Mouse (Mus musculus) bone marrow, adult 2 months (tissue): ENCODE data around the gene Car12. TPM values are rescaled to one million over a fixed set of nuclear protein-coding genes. Genes with fewer than 3 reads are reported as not detected.

Experiments
- H3K27ac ChIP-seq: fragments of 200-500 bp; 2 replicates; pipeline ENCODE4 v1.5.1; 2012; ENCODE audit warnings: low read depth, mild to moderate bottlenecking, control low read depth, inconsistent platforms, low read length; ENCODE audit not compliant: control insufficient read depth, poor library complexity, insufficient read depth
- H3K4me1 ChIP-seq: fragments of 200-500 bp; 2 replicates; pipeline ENCODE4 v1.6.1; 2011; ENCODE audit warnings: low read length; ENCODE audit not compliant: control insufficient read depth, insufficient read depth
- H3K4me3 ChIP-seq: fragments of 200-500 bp; replicated peaks from 2 replicates; pipeline ENCODE3; 2011; ENCODE audit warnings: mild to moderate bottlenecking, low read depth, low read length, control low read depth; ENCODE audit not compliant: control insufficient read depth
- CTCF ChIP-seq: fragments of 200-500 bp; IDR thresholded peaks from 2 replicates; pipeline ENCODE4 v1.5.1; 2011; ENCODE audit warnings: low read length, control low read depth; ENCODE audit not compliant: control insufficient read depth, insufficient read depth
- POLR2A ChIP-seq: fragments of 200-500 bp; IDR thresholded peaks from 2 replicates; pipeline ENCODE4 v1.6.1; 2011; ENCODE audit warnings: low read depth, mild to moderate bottlenecking, control low read depth, low read length, borderline replicate concordance; ENCODE audit not compliant: control insufficient read depth
- WGBS: fragments of 180-500 bp; shearing (Covaris S2); methylation state at CpG from one replicate; pipeline ENCODE4 v1.1.7; 2018; 5-methylcytosine and 5-hydroxymethylcytosine counted together
- polyA plus RNA-seq: library from polyadenylated mRNA; stranded (reverse); fragments of >200 nt; gene quantifications from 2 replicates; pipeline ENCODE4 v1.2.4, GENCODE M21; 2011; ENCODE audit warnings: low replicate concordance; ENCODE audit not compliant: missing spikeins, insufficient read depth, insufficient read length

The Car12 gene
- polyA plus RNA-seq, 1 experiment, result 0.95 TPM

GRCm38 (mm10) chr9:66732791-66733691, 19.6 kb downstream of the Car12 start:
- H3K4me1 ChIP-seq, result no peaks in the 10 kb centered on the region
- H3K4me3 ChIP-seq, result no peak overlapping the region
- no peak for TF ChIP-seq POLR2A
- no peak for TF ChIP-seq CTCF
- 61% methylated on average over 15 of the region's 15 CpGs for WGBS
- no peak overlapping the region for H3K27ac ChIP-seq

GRCm38 (mm10) chr9:66734568-66734967, 21.1 kb downstream of the Car12 start:
- Histone ChIP-seq H3K4me3 (no peak overlapping the region), H3K27ac (no peak overlapping the region), H3K4me1 (no peaks in the 10 kb centered on the region)
- TF ChIP-seq CTCF, result no peak
- TF ChIP-seq POLR2A, result no peak
- 61% methylated on average over 6 of the region's 6 CpGs for WGBS

- no peak overlapping the region for H3K4me3 ChIP-seq
- H3K4me1 ChIP-seq, result no peaks in the 10 kb centered on the region
- TF ChIP-seq POLR2A (no peak), CTCF (no peak)
- no peak overlapping the region for H3K27ac ChIP-seq
- 69% methylated on average over 2 of the region's 2 CpGs for WGBS
Observed at GRCm38 (mm10) chr9:66735122-66735521, 21.6 kb downstream of the Car12 start.

DNA sequence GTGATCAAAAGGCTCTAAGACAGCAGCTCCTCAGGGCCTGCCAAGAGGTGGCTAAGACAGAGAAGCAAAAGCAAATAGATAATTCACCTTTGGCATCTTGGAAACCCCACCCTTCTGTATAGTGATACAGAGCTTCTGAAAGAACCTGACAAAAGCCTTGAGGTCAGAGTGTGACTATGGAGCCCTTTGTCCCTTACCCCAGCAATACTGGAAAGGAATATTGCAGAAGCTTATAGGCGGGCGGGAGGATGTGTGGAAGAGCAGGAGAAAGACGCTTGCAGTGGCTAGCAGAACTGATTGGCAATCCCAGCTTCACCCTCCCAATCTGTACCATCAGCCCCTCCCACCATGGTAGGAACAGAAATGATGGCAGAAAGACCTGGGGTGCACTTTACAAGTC, 22.5 kb downstream of the Car12 start:
- H3K27ac ChIP-seq, result no peak overlapping the region
- H3K4me1 ChIP-seq, result no peaks in the 10 kb centered on the region
- no peak for TF ChIP-seq POLR2A
- no peak for TF ChIP-seq CTCF
- 68% methylated on average over 3 of the region's 3 CpGs for WGBS
- no peak overlapping the region for H3K4me3 ChIP-seq

DNA sequence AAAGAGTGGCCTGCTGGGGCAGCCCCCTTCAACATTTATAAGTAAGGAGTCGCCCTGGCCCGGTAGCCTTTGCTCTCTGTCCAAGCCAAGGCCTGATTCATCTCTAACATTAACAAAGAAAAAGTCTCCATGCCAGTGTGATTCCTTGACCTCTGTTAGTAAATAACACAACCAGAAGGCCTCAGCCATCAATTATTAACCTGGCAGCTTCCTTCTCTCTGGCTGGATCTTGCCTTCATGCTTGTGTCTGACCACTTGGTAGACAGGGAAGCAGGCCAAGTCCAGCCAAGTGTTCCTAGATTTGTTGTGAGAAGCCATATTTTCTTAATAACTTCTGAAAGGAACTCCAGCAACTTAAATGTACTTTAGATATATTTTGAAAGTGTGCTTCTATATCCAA, 23.1 kb downstream of the Car12 start:
- Histone ChIP-seq H3K27ac (no peak overlapping the region), H3K4me3 (no peak overlapping the region), H3K4me1 (no peaks in the 10 kb centered on the region)
- 76% methylated on average over 2 of the region's 2 CpGs for WGBS
- TF ChIP-seq POLR2A (no peak), CTCF (no peak)

DNA sequence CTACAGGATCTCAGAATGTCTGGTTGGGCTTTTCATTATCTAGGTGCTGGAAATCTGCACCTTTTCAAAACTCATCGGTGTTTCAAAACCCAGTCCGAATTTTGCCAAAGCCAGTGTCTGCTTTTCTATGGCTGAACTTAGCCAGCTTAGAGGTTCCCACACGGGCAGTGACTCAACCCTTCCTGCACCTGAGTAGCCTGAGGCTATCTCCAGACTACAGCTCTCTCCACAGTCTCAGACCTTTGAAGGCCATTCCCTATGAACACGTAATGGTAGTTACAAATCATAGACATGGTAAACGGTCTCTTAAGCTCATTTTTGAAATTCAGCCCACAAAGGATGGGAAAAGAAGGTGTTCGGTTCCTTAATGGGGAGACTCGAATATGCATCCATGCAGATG, 26.0 kb downstream of the Car12 start:
- no peaks in the 10 kb centered on the region for H3K4me1 ChIP-seq
- WGBS, result 77% methylated on average over 7 of the region's 7 CpGs
- no peak overlapping the region for H3K27ac ChIP-seq
- no peak for TF ChIP-seq POLR2A
- no peak for TF ChIP-seq CTCF
- H3K4me3 ChIP-seq, result no peak overlapping the region

GRCm38 (mm10) chr9:66744531-66744930, 31.0 kb downstream of the Car12 start:
- WGBS, result 79% methylated on average over 2 of the region's 2 CpGs
- Histone ChIP-seq H3K27ac (no peak overlapping the region), H3K4me3 (no peak overlapping the region), H3K4me1 (no peaks in the 10 kb centered on the region)
- TF ChIP-seq CTCF (no peak), POLR2A (no peak)

DNA sequence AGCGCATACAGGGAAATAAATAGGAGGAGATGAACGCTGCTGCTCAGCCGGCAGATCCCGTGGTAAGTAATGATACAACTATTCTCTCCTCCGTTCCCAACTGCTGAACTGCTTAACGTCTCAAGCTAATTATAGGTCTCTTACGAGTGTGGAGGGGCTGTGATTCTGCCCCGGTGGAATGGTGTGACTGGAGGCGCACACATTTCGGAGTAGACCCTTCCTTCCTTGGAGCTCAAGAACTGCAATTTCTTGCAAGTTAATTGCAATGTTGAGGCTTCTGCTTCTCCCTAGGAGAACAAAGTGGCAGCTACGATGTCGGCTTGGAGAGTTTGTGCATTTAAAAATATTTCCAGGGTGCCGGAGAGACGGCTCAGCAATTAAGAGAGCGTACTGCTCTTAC, 34.9 kb downstream of the Car12 start:
- H3K27ac ChIP-seq, result no peak overlapping the region
- WGBS, result 87% methylated on average over 15 of the region's 15 CpGs
- TF ChIP-seq POLR2A (no peak), CTCF (no peak)
- no peak overlapping the region for H3K4me3 ChIP-seq
- H3K4me1 ChIP-seq, result no peaks in the 10 kb centered on the region
